Mouse (Mus musculus) frontal cortex, postnatal 10 days (tissue): ENCODE measurements around the gene Dynlt1f.
"Not testable (repeated sequence)": the region's sequence is repeated elsewhere in the genome, so short reads cannot be mapped to it uniquely, and the experiment has no call there.

Source experiments
- DNase-seq, 2 experiments: peaks; one replicate each; pipeline ENCODE4 v3.0.0; 2022; ENCODE audit warnings: low spot score in 2 of 2, mixed read lengths in 1 of 2

The Dynlt1f gene

DNA sequence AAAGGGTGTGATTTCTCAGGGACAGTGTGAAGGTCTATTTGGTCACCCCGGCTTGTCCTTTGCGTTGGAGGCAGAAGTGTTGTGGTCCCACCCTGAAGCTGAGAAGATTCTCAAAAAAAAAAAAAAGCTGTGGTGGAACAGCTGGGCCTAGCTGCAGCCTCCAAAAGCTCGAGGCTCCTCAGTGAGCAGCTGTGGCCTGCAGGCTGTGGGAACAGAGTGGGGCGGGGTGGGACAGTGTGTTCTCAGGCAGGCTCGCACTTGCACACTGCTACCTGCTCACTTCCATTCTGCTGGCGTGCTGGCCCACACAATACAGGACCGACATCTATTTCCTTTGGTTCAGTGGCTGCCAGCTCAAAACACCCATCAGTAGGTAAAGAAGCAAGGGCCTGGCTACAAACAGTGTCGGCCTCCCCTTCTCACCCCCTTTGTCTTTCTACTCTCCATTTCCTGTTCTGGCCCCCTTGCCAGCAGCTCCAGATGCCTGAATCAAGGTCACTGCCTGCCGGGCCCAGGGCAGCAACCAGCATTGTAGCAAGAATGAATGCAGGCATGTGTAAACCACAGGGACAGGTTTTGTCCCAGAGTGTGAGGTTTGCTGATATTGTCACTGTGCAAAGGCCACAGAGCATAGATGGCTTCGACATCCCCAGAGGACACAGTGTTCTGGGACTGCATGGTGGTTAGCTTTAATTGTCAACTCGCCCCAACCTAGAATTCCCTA lies 5.6 kb upstream of the Dynlt1f start:
- not testable (repeated sequence) for DNase-seq

DNA sequence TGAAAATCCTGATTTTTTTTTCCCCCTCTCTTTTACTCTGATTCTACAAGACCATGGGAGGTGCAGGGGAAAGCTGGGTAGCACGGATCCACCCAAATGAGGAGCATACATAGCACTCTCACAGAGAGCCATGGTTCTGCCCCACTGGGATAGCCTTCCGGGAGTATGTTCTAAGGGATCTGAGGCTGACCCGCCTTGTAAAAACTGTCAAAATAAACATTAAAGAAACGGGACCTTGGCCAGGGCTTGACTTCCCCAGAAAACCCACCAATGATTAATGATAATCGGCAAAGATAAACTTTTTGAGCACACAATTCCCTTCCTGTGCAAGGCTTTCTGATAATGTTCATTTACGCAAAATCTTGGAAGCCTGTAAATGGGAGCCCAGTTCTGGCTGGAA lies 4.9 kb upstream of the Dynlt1f start:
- not testable (repeated sequence) for DNase-seq

DNA sequence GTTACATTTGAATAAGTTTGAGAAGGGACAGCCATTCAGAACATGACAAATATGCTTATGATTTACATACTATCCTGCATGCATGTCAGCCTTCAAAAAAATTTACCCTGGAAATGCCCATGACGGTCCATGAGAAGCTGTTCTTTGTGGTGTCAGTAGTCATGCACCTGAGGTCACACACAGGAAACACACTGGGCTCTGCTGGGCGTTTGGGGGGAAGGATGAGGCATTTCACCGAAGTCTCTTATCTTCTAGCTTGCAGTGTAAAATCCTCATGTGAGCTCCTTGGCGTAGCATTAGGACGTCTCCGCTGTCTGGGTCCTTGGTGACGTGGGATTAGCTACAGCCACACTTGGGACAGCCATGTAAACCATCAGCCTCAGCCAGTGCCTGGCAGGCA lies 3.1 kb upstream of the Dynlt1f start, which contains the start of gene Sytl3:
Gene Sytl3 (plus strand): TSS at position 293 of the 400 bp plus-strand sequence.
- not testable (repeated sequence) for DNase-seq

DNA sequence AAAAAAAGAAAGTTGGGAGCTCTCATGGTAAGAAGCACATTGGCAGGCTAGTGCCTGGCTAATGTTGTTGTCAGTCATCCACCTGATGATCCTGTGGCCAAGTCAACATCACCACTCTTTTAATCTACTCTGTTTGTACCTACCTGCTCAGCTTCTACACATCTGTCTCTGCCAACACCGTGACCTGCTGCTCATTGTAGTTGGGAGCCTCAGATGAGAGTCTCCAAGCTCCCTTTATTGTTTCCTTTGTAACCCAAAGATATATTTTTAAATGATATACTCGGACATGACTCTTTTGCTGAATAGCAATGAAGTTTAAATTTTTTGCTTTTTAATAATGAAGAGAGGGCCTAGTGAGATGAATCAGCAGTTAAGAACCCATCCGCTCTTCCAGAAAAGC lies 771 bp upstream of the Dynlt1f start:
- not testable (repeated sequence) for DNase-seq

DNA sequence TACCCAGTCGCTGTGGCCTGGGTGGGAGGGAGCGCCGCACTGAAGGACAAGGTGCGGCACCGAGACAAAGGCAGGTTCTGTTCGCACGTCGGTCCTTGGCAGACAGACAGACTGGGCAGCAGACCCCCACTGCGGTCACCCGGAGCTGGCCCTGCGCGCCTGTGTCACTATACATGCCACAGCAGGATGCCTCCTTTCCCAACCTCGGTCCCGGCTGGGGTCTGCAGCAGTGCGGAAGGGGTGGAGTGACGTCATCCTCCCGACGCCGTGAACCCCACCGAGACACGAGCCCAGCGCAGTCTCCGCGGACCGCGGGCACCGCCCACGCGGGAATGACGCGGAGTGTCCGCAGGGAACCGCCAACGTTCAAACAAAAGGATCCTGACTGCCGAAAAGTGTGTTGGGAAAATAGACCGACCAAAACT lies 601 bp downstream of the Dynlt1f start:
- peak; percentile 66 to 71 for DNase-seq

DNA sequence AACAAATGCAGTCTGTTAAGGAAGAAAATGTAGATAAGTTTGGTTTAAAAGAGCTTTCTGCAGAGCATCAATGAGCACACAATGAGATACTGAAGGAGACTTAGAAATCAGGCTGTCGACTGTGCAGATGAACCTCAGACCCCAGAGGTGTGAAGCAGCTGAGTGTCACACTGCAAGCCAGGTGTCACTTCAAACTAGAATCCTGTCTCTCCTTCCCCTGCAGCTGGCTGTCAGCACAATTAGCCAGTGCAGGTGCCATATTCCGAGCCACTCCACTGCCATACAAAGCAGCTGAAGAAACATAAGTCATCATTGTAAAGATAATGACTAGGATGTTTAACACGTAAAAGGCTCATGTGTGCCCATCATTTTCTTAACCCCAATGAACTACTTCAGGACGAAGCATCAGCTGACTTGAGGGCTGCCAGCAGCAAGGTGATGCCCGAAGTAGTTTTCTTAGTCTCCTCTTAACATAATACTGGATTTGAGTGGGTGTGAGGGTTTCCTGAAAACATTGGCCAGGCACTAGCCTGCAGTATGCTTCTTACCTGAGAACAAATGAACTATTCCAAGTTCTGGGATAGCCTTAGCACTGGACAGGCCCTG lies 2.3 kb downstream of the Dynlt1f start:
- not testable (repeated sequence) for DNase-seq

DNA sequence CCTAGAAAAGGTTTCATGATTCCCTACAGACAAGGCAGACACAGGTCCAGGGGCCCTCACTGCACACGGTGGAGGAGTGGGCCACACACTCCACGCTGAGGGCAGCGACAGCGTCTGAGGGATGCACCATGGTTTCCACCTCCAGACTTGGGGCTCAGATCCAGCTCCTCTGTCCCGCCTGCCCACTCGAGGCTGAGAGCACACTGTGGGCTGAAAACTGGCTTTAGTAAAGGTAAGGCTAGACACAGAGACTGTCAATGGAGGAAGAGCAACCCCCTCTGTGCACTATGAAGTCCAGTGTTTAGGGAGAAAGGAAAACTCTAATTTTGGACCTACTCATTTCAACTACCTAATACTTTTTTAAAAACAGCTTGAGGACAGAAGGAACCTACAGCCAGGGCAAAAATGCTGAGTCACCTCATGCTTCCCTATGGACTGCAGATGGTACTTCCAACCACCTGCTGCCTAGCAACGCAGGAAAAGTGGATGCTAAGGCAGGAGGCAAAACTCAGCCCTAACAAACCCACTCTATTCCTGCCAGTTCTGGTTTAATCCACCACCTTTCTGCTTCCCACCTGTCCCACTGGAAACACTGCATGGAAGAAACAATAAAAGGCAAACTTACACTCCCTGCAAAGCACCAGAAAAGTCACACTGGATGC lies 4.7 kb downstream of the Dynlt1f start:
- not testable (repeated sequence) for DNase-seq

DNA sequence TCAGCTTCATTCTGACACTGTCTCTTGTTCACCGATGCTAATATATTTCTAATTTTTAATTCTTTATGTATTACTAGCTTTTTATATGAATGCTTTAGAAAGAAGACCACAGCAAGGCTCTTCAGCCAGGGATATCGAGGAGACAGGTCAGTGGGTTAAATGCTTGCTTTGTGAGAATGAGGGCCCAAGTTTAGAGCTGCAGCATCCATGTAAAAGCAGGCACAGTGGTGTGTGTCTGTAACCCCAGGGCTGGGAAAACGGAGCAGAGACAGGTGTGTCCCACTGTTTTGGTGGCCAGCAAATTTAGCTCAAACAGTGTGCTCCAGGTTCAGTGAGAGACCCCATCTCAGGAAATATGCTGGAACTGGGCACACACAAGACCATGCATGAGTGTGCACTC lies 8.2 kb downstream of the Dynlt1f start:
- DNase-seq = not testable (repeated sequence)

DNA sequence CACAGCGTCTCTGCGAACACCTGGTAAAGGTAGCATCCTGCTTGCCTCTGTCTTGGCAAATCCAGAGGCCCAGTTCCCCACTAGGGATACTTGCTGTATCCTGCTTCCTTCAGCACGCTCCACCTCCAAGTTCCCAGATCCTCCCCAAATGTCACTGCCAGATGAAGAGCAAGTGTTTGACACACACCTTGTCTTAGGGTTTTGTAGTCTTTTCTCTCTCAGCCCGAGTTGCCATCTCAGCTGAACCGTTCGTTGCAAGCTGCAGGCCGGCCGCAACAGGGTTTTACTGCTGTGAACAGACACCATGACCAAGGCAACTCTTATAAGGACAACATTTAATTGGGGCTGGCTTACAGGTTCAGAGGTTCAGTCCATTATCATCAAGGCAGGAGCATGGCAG lies 8.9 kb downstream of the Dynlt1f start:
- not testable (repeated sequence) for DNase-seq

DNA sequence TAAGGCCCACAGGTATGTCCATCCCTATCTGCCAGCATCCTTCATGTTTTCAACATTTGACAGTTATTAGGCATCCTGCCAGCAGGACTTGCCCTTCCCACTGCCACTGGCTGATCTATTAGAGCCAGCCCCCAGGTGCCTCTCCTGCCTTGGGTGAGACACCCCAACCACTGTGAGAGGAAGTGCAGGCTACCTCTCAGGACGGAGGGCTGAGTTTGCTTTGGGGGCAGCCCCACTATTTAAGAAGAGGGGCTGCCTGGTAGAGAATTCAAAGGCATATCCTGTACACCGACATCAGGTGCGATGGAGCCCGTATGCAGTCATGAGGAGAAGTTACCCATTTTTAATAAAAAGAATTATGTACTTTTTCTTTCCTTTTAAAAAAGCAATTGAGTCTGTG lies 10.0 kb downstream of the Dynlt1f start:
- DNase-seq = not testable (repeated sequence)

DNA sequence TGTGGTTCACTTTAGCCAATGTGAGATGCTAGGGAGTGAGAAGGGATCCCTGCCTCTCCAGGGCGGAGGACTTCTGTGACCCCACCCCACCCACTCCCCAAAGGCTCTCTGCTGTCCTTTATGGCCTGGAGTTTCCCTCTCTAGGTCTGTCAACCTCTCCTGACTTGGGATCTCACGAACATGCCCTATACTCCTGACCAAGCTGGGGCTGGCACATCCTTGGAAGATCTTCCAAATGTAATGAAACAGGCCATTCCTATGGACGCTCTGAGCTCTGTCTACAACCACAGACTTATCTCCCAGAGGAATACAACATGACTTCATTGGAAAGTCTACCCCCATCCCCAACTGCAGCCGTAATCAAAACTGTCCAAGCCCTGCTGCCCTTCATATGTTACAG lies 11.0 kb downstream of the Dynlt1f start:
- DNase-seq = not testable (repeated sequence)

DNA sequence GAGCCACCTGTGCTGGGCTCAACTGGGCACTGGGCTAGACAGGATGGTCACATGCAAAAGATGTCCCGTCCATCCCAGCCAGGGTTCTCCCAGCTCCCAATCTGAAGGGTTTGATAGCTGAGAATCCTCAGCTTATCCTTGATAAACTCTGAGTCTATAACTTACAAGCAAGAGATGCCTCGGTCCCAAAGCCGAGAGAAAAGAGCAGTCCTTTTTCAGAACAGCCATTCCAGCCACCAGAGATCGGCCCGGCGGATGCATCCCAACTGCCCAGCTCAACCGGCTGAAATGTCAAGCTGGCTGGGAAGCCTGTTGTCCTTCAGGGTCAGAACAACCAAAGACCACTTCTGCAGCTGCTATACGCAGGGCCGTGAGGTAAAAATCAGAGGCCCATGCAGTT lies 11.5 kb downstream of the Dynlt1f start:
- not testable (repeated sequence) for DNase-seq

DNA sequence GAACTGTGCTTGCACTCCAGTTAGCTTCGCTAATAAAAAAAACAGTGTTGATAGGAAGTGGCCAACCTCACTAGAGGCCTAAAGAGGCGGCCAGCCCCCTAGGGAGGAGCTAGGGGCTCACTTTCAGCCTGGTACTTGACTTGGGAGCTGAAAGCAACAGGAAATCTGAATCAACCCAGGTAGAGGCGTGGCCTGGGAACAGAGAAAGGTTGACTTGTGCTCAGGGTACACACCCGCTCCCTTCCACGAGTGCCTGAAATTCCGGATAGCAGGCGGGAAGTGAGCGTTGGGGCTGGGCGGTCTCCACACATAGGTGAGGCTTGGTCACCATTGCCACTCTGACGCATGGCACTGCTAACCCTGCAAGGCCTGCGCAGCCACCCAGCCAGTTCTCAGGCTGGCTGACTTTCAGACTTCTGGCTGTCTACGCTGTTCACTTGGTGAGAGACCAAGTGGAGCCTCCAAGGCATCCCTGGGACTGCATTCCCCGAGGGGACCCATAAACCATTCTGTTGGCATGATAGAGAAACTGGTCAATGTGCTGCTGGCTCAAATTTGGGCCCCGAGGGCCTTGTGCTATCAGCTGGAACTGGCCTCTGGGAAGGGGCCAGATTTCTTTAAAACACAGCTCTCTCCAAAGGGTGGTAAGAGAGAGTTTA lies 14.8 kb downstream of the Dynlt1f start:
- DNase-seq = not testable (repeated sequence)

DNA sequence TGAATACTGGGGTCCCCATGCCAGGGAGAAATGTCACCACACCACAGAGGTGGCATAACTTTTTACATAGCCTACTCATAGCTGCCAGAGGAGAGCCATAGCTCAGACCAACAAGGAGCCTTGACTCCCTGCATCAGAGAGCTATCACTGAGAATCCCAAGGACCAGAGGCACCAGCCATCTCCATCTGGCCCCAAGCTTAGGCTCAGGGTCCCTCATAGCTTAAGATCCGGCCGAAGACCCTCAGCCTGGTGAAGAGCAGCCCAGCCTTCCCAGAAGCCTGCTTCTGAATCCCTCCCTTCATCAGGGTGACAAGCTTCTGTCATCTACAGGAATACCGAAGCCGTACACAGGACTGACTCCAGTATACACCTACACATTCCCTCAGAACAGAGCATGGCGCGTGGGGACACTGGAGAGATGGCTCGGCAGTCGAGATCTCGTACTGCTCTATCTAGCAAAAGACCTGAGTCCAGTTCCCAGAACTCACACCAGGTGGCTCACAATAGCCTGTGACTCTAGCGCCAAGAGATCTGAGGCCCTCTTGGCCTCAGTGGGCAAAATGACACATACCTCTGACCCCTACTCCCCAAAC lies 15.6 kb downstream of the Dynlt1f start:
- DNase-seq = not testable (repeated sequence)

DNA sequence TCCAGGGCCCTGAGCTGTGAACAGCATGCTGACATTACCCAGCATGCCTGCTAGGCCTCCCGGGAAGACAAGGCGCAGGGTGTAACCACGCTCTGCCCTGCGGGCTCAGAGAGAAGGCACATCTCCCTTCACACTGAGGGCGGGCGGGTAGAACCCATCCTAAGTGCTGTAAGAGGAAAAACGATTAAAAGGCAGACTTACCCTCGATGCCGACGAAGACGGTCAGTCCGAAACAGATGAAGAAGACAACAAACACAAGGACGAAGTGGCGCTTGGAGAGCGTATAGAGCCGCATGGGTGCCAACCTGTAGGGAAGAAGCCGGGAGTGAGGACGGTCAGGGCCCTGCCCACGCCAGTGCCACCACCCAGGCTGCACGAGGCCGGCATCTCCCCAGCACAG lies 16.2 kb downstream of the Dynlt1f start:
- DNase-seq = not testable (repeated sequence)

DNA sequence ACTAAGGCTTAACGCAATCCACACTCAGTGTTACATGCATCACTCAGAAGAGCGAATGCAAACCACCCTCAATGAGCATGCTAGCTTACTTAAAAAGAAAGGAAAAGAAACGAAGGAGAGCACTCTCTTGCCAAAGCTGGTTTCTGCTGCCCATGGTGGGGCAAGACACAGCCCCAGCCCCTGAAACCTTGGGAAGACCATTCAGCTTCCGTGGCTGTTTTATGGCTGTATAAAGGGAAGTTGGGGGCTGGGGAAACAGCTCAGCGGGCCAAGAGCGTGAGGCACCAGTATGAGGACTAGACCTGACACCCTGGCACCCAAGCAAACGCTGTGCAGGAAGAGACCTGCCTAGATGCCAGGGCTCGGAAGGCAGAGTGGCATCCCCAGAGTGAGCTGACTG lies 17.3 kb downstream of the Dynlt1f start:
- DNase-seq = not testable (repeated sequence)

DNA sequence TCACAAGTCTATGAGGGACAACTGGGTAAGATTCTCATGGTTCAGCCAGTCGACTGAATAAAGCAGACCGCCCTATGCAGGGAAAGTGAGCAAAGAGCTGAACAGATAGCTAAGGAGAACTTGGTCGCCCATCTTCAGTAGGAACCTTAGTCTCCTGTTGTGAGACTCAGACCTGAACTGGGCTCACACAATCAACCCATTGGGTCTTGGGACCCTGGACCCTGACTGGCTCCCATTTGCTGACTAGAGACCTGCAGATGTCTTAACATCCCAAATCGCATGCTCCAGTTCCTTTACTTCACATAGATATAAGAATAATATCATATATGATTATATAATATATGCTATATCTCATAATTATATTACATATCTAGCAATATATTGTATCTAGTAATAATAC lies 18.3 kb downstream of the Dynlt1f start:
- not testable (repeated sequence) for DNase-seq

DNA sequence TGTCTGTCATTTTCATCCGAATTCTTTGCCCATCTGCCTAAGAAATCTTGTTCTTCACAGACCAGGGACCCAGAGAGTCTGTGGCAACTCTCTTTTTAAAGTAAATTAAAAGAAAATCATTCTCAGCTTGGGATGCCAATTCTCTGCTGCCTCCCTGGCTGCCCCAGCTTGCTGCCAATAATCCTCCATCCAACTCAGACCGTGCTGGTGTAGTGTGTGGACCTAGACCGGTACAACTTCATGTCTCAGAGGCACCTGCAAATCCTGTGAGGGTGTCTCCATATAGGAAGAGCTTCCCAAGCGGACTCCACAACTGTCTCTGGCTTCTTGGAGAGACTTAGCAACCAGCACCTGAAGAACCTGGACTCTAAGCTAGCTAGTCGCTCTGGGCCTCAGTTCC lies 18.8 kb downstream of the Dynlt1f start:
- no peak for DNase-seq

DNA sequence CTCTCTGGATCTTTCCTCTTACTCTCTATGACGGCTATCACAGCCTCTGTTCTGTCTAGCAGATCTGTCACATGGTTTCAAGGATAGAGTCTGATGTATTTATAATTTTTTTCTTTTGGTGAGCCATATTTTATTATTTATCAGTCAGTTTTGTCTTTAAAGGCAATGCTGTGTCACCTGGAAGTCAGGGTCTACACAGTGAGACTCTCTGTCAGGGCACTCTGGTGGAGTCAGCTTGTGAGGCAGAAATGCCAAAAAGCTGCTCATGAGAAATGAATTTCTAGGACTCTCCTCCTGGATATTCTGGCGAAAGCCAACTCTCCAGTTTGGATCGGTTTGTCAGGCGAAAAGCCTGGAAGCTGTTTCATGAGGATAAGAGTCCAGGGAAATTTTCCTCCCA lies 19.9 kb downstream of the Dynlt1f start:
- DNase-seq = not testable (repeated sequence)

DNA sequence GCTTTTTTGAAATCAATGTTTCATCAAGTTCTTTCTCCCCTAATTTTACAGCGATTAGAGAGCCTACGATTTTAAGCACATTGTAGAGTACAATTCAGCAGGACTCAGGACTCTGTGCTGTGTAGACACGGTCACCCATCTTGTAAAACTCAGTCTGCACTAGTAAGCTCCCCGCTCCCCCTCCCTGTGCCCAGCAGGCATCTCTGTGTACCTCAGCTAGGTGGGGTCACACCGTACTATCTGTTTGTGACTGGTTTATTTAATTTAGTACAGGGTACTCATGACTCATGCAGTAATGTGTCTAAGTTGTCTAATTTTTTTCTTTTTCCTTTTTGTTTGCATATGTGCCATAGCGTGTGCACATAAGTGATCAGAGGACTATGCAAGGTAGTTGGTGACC lies 22.9 kb downstream of the Dynlt1f start:
- not testable (repeated sequence) for DNase-seq

DNA sequence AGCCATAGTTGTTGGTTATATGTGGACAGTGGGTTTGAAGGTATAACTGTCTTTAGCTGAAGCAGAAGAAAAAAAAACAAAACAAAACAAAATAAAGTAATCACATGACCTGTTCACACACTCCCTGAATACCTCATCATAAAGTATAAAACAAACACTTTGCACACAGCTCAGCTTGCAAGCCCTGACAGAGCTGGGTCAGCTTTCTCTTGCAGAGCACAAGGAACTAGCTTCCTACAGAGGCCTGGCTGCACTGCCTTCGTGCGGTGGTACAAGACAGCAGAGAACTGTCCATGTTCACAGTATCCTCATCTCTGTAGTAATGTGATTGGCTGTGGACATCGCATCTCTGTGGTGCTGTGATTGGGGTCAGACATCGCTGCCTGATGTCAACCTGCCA lies 25.3 kb downstream of the Dynlt1f start:
- not testable (repeated sequence) for DNase-seq
